Mouse (Mus musculus): Measurements from ENCODE around the gene Fgf15.

DNA sequence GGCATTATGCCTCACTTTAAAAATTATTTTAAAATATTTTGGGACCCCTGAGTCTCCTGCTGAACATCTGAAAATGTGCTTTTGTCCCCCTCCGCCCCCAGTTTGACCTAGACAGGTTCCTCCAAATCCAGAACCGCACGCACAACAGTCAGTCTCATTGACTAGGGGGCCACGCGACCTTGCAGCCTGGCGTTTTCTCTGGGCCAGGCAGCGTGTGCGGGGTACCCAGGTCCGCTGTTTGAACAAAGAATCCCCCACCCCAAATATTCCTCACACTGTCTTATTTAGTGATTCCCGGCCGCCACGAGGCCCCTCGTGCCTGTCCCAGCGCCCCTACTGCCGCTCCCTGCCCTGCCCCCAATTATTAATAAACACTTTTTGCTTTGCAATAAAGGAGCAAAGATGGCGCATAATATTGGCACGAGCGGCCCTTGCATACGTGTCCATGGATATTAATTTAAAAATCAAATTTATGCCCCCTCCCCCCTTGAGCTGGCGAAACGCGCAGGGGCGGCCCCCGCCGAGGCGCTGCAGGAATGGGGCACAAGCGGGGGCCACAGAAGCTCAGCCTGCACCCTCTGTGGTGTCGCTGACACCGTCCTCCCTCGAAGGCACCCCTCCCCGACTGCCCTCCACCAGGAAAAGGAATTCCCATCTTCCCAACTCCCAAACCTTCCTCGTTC, 42.5 kb downstream of the Fgf15 start:
- no peak for TF ChIP-seq GATA1 (IDR thresholded peaks at IDR 0.05; ENCODE audit: borderline replicate concordance, low read length)
- TF ChIP-seq FLI1 (IDR thresholded peaks at IDR 0.05; ENCODE audit: low read length) = no peak

Data from megakaryocyte, embryonic 14.5 days (primary cell).